27 mouse cellular contexts compared by ENCODE assay signal in the genomic region with DNA sequence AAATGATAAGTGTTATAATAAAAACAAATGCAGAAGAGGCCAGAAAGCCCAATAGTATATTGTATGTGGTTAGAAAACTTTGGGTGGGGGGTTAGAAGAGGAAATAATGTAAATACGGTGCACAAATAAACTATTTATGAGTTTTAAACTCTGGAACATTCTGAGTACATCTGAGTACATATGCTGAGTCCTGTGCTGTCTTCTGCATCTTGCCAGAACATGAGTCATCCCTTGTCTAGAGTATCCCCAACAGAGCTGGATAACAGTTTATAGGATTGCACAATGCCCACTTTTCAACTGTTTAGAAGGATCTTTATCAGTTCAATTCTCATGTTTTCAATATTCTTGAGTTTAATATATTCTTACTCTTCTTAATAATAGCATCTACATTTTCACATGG.
"Had no signal": no experiment of that assay in that cellular context is flagged by ENCODE, and none has a peak within 500 bp of the region (broad histone marks: within the 10 kb centered on the region; RNA-seq: fewer than 3 reads in every experiment).

No protein-coding gene starts in this region.

- H3K27me3 ChIP-seq: heart, embryonic 12.5 days; hindbrain, embryonic 12.5 days; limb, embryonic 12.5 days; liver, embryonic 13.5 days; liver, embryonic 15.5 days had no signal

- ATAC-seq: hindbrain, embryonic 16.5 days; intestine, embryonic 16.5 days had no signal

- H3K9me3 ChIP-seq: heart, embryonic 10.5 days; heart, embryonic 12.5 days; hindbrain, embryonic 10.5 days; hindbrain, embryonic 12.5 days; limb, embryonic 10.5 days; limb, embryonic 12.5 days; liver, embryonic 13.5 days; liver, embryonic 15.5 days had no signal

- H3K4me3 ChIP-seq: heart, adult 2 months; heart, embryonic 10.5 days; heart, embryonic 12.5 days; hindbrain, embryonic 10.5 days; hindbrain, embryonic 12.5 days; layer of hippocampus, adult 2 months; left cerebral cortex, adult 2 months; limb, embryonic 10.5 days; limb, embryonic 12.5 days; liver, embryonic 13.5 days; liver, embryonic 15.5 days had no signal

- H3K4me2 ChIP-seq: heart, embryonic 12.5 days; hindbrain, embryonic 12.5 days; hindbrain, embryonic 14.5 days; limb, embryonic 12.5 days; liver, embryonic 11.5 days; liver, embryonic 13.5 days; liver, embryonic 15.5 days had no signal

- DNase-seq: gastrocnemius, postnatal 14 days; gastrocnemius, postnatal 36 days; heart, adult 11 months; heart, adult 2 months; heart, postnatal 10 days; heart, postnatal 4 days; kidney, adult 11 months; kidney, adult 2 months; kidney, adult 9 months; kidney, postnatal 10 days; kidney, postnatal 25 days; kidney, postnatal 4 days; liver; liver, embryonic 13.5 days had no signal

- H3K9ac ChIP-seq: heart, embryonic 12.5 days; hindbrain, embryonic 12.5 days; hindbrain, embryonic 14.5 days; limb, embryonic 12.5 days; liver, embryonic 13.5 days; liver, embryonic 15.5 days had no signal

- H3K4me1 ChIP-seq: heart, embryonic 10.5 days; heart, embryonic 12.5 days; hindbrain, embryonic 10.5 days; hindbrain, embryonic 12.5 days; limb, embryonic 10.5 days; limb, embryonic 12.5 days; liver, embryonic 13.5 days; liver, embryonic 15.5 days had no signal

- H3K36me3 ChIP-seq: heart, embryonic 10.5 days; heart, embryonic 12.5 days; hindbrain, embryonic 10.5 days; hindbrain, embryonic 12.5 days; limb, embryonic 10.5 days; limb, embryonic 12.5 days; liver, embryonic 13.5 days; liver, embryonic 15.5 days had no signal

- H3K27ac ChIP-seq: heart, adult 2 months; heart, embryonic 10.5 days; hindbrain, embryonic 10.5 days; hindbrain, embryonic 12.5 days; hindbrain, embryonic 14.5 days; layer of hippocampus, adult 2 months; left cerebral cortex, adult 2 months; limb, embryonic 10.5 days; limb, embryonic 12.5 days; liver, embryonic 13.5 days; liver, embryonic 15.5 days had no signal
